Mouse (Mus musculus) olfactory bulb, adult 2 months (tissue): Measurements from ENCODE around the gene Agap2. TPM values are rescaled to one million over a fixed set of nuclear protein-coding genes. Genes with fewer than 3 reads are reported as not detected.
A peak's percentile ranks its signal among the peaks of the same experiment; 100 is the strongest.

Experiments used
- H3K27ac ChIP-seq: fragments of 200-500 bp; 2 replicates; pipeline ENCODE4 v1.5.1; 2012; ENCODE audit warnings: low read depth, low read length; ENCODE audit not compliant: insufficient read depth
- H3K4me1 ChIP-seq: fragments of 200-500 bp; 2 replicates; pipeline ENCODE4 v1.6.1; 2012; ENCODE audit warnings: low read length; ENCODE audit not compliant: control insufficient read depth, insufficient read depth
- H3K4me3 ChIP-seq: fragments of 200-500 bp; 2 replicates; pipeline ENCODE4 v1.5.1; 2012; ENCODE audit warnings: mild to moderate bottlenecking, low read depth, low read length, moderate library complexity; ENCODE audit not compliant: insufficient read depth
- CTCF ChIP-seq: fragments of 200-500 bp; IDR thresholded peaks from 2 replicates; pipeline ENCODE4 v1.5.1; 2012; ENCODE audit warnings: low read depth, mild to moderate bottlenecking, low read length, moderate library complexity; ENCODE audit not compliant: insufficient read depth
- POLR2A ChIP-seq: fragments of 200-500 bp; IDR thresholded peaks from 2 replicates; pipeline ENCODE4 v1.6.1; 2012; ENCODE audit warnings: mild to moderate bottlenecking, low read depth, low read length, moderate library complexity; ENCODE audit not compliant: insufficient read depth
- WGBS: fragments of 180-500 bp; shearing (Covaris S2); methylation state at CpG from one replicate; pipeline ENCODE4 v1.1.7; 2018; 5-methylcytosine and 5-hydroxymethylcytosine counted together
- polyA plus RNA-seq: library from polyadenylated mRNA; stranded (reverse); fragments of >200 nt; gene quantifications from 2 replicates; pipeline ENCODE4 v1.2.4, GENCODE M21; 2012; ENCODE audit warnings: low replicate concordance; ENCODE audit not compliant: missing spikeins, insufficient read depth, insufficient read length

Agap2 gene
- polyA plus RNA-seq, 1 experiment = not detected

- TF ChIP-seq CTCF = no peak
- TF ChIP-seq POLR2A = 0 out of 2 replicates have a peak, but pooled peaks have one; percentile 13
- Histone ChIP-seq H3K4me1 (peaks cover 45% of the 10 kb centered on the region), H3K4me3 (peak overlapping the region; percentile 89), H3K27ac (peak overlapping the region; percentile 99)
- 2% methylated on average over 38 of the region's 49 CpGs for whole genome bisulfite sequencing
These were observed 3.8 kb downstream of the Agap2 start for GRCm38 (mm10) chr10:127078677-127079575.

- peak overlapping the region; percentile 89 for H3K4me3 ChIP-seq
- WGBS = 4% methylated on average over 70 of the region's 70 CpGs
- H3K4me1 ChIP-seq = peaks cover 46% of the 10 kb centered on the region
- TF ChIP-seq POLR2A (no peak), CTCF (no peak)
- H3K27ac ChIP-seq = peak overlapping the region; percentile 97
These were observed 4.7 kb downstream of the Agap2 start for GRCm38 (mm10) chr10:127079665-127080391.

GRCm38 (mm10) chr10:127080901-127081780 lies 6.1 kb downstream of the Agap2 start:
- peak overlapping the region; percentile 97 for H3K27ac ChIP-seq
- TF ChIP-seq POLR2A = 0 out of 2 replicates have a peak, but pooled peaks have one; percentile 38
- TF ChIP-seq CTCF = no peak
- peak overlapping the region; percentile 89 for H3K4me3 ChIP-seq
- H3K4me1 ChIP-seq = peaks cover 41% of the 10 kb centered on the region
- WGBS = 3% methylated on average over 48 of the region's 48 CpGs

GRCm38 (mm10) chr10:127081996-127082620 lies 7.0 kb downstream of the Agap2 start:
- peaks cover 41% of the 10 kb centered on the region for H3K4me1 ChIP-seq
- peak overlapping the region; percentile 97 for H3K27ac ChIP-seq
- 9% methylated on average over 8 of the region's 8 CpGs for WGBS
- TF ChIP-seq POLR2A = no peak
- no peak for TF ChIP-seq CTCF
- peak overlapping the region; percentile 89 for H3K4me3 ChIP-seq

- Histone ChIP-seq H3K27ac (peak overlapping the region; percentile 40; the same call in 1 of the 2 replicates), H3K4me1 (peaks cover 38% of the 10 kb centered on the region), H3K4me3 (no peak overlapping the region)
- 38% methylated on average over 8 of the region's 8 CpGs for WGBS
- TF ChIP-seq POLR2A = no peak
- TF ChIP-seq CTCF = no peak
These were observed 8.3 kb downstream of the Agap2 start for GRCm38 (mm10) chr10:127083292-127083914.

- H3K4me1 ChIP-seq = peaks cover 38% of the 10 kb centered on the region
- H3K4me3 ChIP-seq = no peak overlapping the region
- 45% methylated on average over 5 of the region's 5 CpGs for WGBS
- no peak overlapping the region for H3K27ac ChIP-seq
- TF ChIP-seq CTCF (no peak), POLR2A (no peak)
These were observed 8.8 kb downstream of the Agap2 start for GRCm38 (mm10) chr10:127083915-127084306.

GRCm38 (mm10) chr10:127085052-127085451 lies 10.0 kb downstream of the Agap2 start:
- Histone ChIP-seq H3K4me3 (no peak overlapping the region), H3K4me1 (peaks cover 46% of the 10 kb centered on the region), H3K27ac (no peak overlapping the region)
- 88% methylated on average over 9 of the region's 9 CpGs for whole genome bisulfite sequencing
- no peak for TF ChIP-seq CTCF
- no peak for TF ChIP-seq POLR2A
